Mouse (Mus musculus) liver, embryonic 14.5 days (tissue): Measurements from ENCODE around the gene Gm10985. TPM values are rescaled to one million over a fixed set of nuclear protein-coding genes. Genes with fewer than 3 reads are reported as not detected.

Source experiments
- ATAC-seq: fragments of 200-750 bp; cut with Nextera tagmentation; 2 replicates; pipeline ENCODE4 v1.8.0; 2017; ENCODE audit warnings: moderate number of reproducible peaks, mild to moderate bottlenecking, moderate library complexity; ENCODE audit not compliant: insufficient read depth
- DNase-seq, 3 experiments: peaks; one replicate each; pipeline ENCODE4 v3.0.0-alpha.2; 2012 to 2013; ENCODE audit warnings: low read depth in 3 of 3, low spot score in 3 of 3
- H3K27ac ChIP-seq: fragments of 300-500 bp; sonication (generic); 2 replicates; pipeline ENCODE4 v1.5.1; 2014; ENCODE audit warnings: moderate library complexity, mild to moderate bottlenecking, control low read depth, inconsistent platforms
- H3K27me3 ChIP-seq: fragments of 300-500 bp; sonication (generic); 2 replicates; pipeline ENCODE4 v1.6.1; 2014; ENCODE audit warnings: mild to moderate bottlenecking, low read length, moderate library complexity; ENCODE audit not compliant: control insufficient read depth, insufficient read depth
- H3K36me3 ChIP-seq: fragments of 300-500 bp; sonication (generic); replicated peaks from 2 replicates; pipeline ENCODE4 v1.6.1; 2014; ENCODE audit warnings: low read depth; ENCODE audit not compliant: control insufficient read depth, insufficient read depth
- H3K4me1 ChIP-seq, 2 experiments: fragments of 200-500 bp in 1 of 2; fragments of 300-500 bp in 1 of 2; sonication (generic) in 1 of 2; replicated peaks; 2 replicates each; pipeline ENCODE4 v1.6.1; 2012 to 2014; ENCODE audit warnings: antibody characterized with exemption in 1 of 2, inconsistent platforms in 1 of 2, low read length in 1 of 2; ENCODE audit not compliant: control insufficient read depth in 2 of 2, insufficient read depth in 2 of 2
- H3K4me2 ChIP-seq: fragments of 300-500 bp; sonication (generic); 2 replicates; pipeline ENCODE4 v1.6.1; 2014; ENCODE audit warnings: low read depth, mild to moderate bottlenecking, control low read depth, moderate library complexity
- H3K4me3 ChIP-seq, 2 experiments: fragments of 200-500 bp in 1 of 2; fragments of 300-500 bp in 1 of 2; sonication (generic) in 1 of 2; 2 replicates each; pipeline ENCODE4 v1.5.1; 2012 to 2014; ENCODE audit warnings: low read depth in 2 of 2, low read length in 2 of 2, mild to moderate bottlenecking in 2 of 2, control low read depth in 1 of 2, inconsistent platforms in 1 of 2, moderate library complexity in 1 of 2; ENCODE audit not compliant: insufficient read depth in 1 of 2
- H3K9ac ChIP-seq: fragments of 300-500 bp; sonication (generic); replicated peaks from 2 replicates; pipeline ENCODE4 v1.6.1; 2014; ENCODE audit warnings: mild to moderate bottlenecking, control low read depth, moderate library complexity
- H3K9me3 ChIP-seq: fragments of 300-500 bp; sonication (generic); 2 replicates; pipeline ENCODE4 v1.6.1; 2016; ENCODE audit warnings: low read length, mixed read lengths; ENCODE audit not compliant: control insufficient read depth
- CTCF ChIP-seq: IDR thresholded peaks from 2 replicates; pipeline ENCODE4 v1.5.1; 2016; ENCODE audit warnings: antibody characterized with exemption, low read depth, control low read depth
- EP300 ChIP-seq: IDR thresholded peaks from 2 replicates; pipeline ENCODE4 v1.6.1; 2016; ENCODE audit warnings: antibody characterized with exemption, low read depth
- WGBS: fragments of 180-500 bp; shearing (Covaris S2); extraction: QIAGEN DNeasy Blood & Tissue Kit; methylation state at CpG from one replicate; pipeline ENCODE4 v1.1.7; 2014; ENCODE audit not compliant: insufficient replicate concordance; 5-methylcytosine and 5-hydroxymethylcytosine counted together
- polyA plus RNA-seq, 2 experiments: library from polyadenylated mRNA; depleted of rRNA in 1 of 2; stranded (reverse) in 1 of 2; unstranded in 1 of 2; fragments of >200 nt; fragmentation: Nextera tagmentation in 1 of 2; extraction: Ambion mirVana in 1 of 2; gene quantifications; 2 replicates each; pipeline versions ENCODE4 v1.2.1 to v1.2.3; 2012 to 2014

The Gm10985 gene
- polyA plus RNA-seq (2012; rRNA removed) (not detected in 2 replicates), polyA plus RNA-seq (2014; fragmentation: Nextera tagmentation; extraction: Ambion mirVana) (not detected in 2 replicates)

DNA sequence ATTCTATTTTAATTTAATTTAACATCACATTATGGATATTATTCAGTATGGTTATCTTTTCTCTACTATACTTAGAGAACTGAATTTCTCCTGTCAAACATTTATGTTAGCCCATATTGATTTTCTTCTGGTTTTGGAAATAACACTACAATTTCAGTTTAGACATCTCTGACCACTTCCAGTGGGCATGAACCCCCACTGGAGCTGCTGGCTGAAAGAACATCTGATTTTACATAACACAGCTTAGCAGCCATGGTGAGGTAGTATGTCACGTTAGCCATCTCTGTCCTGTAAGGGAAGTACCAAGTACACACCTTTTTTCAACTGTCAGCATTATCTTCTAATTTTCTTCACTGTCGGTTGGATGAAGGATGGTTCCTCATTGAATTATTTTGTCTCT lies at the start of gene Gm10985:
Gm10985 (plus strand) TSS at position 301 of the 400 bp plus-strand sequence.
- DNase-seq (no peak), ATAC-seq (no peak)
- Histone ChIP-seq H3K9me3 (no peaks in the 10 kb centered on the region), H3K9ac (no peak within 1 kb of the TSS), H3K27me3 (no peaks in the 10 kb centered on the region), H3K27ac (no peak within 1 kb of the TSS), H3K36me3 (no peaks in the 10 kb centered on the region), H3K4me3 (no peak within 1 kb of the TSS), H3K4me2 (no peak within 1 kb of the TSS), H3K4me1 (no peaks in the 10 kb centered on the region)
- no peak for TF ChIP-seq EP300
- TF ChIP-seq CTCF: no peak
- WGBS: 45% methylated on average over 2 of the region's 2 CpGs

DNA sequence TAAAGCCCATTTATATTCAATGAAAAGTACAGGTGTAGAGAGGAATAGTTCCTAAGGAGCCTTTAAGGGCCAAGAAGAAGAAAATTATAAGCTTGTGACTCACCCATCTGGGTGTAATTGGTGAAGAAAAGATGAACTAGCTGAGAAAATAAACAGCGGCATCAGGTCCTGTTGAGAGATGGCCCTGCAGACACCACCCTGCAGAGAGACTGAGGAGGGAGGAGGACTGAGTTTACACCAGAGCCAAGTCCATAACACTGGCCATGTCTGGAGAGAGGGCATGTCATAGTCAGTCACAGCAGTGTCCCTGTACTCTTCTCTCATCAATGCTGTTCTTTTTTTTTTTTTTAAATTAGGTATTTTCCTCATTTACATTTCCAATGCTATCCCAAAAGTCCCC lies 48.0 kb upstream of the Gm10985 start:
- Histone ChIP-seq H3K4me1 (no peaks in the 10 kb centered on the region), H3K9ac (no peak overlapping the region), H3K9me3 (no peaks in the 10 kb centered on the region), H3K4me3 (no peak overlapping the region), H3K27me3 (no peaks in the 10 kb centered on the region), H3K27ac (no peak overlapping the region), H3K4me2 (no peak overlapping the region), H3K36me3 (no peaks in the 10 kb centered on the region)
- DNase-seq (no peak), ATAC-seq (no peak)
- no peak for TF ChIP-seq EP300
- TF ChIP-seq CTCF: no peak
- WGBS: 81% methylated on average over 1 of the region's 1 CpGs

DNA sequence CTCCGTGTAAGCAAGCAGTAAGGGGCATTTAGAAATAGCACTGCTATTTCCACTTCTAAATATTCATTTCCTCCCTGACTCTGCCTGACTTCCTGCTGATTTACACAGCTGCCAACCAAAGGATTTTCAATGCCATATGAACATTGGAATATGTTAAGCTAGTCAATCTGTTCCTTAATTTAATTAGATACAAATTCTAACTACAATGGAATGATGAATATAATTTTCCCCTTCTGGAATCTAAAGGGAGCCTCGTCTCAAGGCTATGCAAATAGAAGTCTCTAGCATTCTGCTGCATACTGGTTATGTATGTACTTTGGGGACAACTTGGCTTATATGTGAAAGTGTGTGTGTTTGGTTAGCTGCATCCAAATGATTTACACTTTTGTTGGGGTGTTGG lies 45.2 kb upstream of the Gm10985 start:
- Histone ChIP-seq H3K4me2 (no peak overlapping the region), H3K27ac (no peak overlapping the region), H3K4me1 (no peaks in the 10 kb centered on the region), H3K9me3 (no peaks in the 10 kb centered on the region), H3K36me3 (no peaks in the 10 kb centered on the region), H3K27me3 (no peaks in the 10 kb centered on the region), H3K4me3 (no peak overlapping the region), H3K9ac (no peak overlapping the region)
- ATAC-seq (no peak), DNase-seq (no peak)
- TF ChIP-seq CTCF (no peak), EP300 (no peak)
- WGBS: 33% methylated on average over 2 of the region's 2 CpGs

DNA sequence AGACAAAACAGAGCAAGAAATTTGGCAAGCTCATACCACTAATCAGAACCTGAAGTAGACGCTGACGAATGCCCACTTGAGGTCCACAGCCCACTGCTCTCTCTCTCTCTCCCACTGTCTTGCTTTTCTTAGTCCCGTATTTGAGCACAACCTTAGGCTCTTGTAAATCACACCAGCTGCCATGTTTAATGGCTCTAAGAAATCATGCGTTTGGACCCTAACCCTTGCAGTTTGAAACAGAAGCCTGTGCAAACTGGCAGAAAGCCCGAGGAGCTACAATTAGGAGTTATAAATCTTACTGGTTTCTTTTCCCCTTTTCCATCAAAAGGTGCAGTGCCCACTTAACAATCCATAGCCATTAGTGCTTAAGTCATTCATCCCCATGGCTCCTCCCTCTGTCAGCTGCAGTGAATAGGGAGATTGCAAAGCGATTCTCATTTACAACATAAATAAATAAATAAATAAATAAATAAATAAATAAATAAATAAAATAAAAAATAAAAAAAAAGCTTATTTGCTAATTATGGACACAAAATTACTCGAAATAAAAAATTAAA lies 31.4 kb upstream of the Gm10985 start:
- DNase-seq (no peak), ATAC-seq (no peak)
- no peak for TF ChIP-seq CTCF
- no peaks in the 10 kb centered on the region for H3K36me3 ChIP-seq
- no peak overlapping the region for H3K27ac ChIP-seq
- no peak overlapping the region for H3K4me3 ChIP-seq
- WGBS: 64% methylated on average over 7 of the region's 7 CpGs
- H3K4me2 ChIP-seq: no peak overlapping the region
- H3K27me3 ChIP-seq: no peaks in the 10 kb centered on the region
- no peaks in the 10 kb centered on the region for H3K4me1 ChIP-seq
- no peak overlapping the region for H3K9ac ChIP-seq
- no peaks in the 10 kb centered on the region for H3K9me3 ChIP-seq

DNA sequence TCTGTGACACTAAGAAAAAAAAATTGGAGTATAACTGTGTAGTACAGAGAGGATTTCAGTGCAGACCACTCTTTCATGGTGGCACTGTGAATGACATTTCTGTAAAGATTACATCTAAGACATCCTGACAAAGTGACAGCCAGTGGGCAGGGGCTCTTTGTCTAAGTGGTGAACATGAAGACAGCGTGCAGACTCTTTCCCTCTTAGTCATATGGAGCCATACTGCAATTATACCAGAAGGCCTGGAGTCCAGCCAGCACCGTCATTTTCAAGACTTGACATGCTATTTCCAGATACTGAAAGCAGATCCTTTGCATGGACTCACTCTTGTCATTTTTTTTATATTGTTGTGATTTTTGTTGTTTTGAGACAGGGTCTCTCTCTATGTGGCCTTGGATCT lies 10.6 kb upstream of the Gm10985 start:
- no peaks in the 10 kb centered on the region for H3K36me3 ChIP-seq
- no peak for DNase-seq
- no peak overlapping the region for H3K27ac ChIP-seq
- H3K4me1 ChIP-seq: no peaks in the 10 kb centered on the region
- TF ChIP-seq EP300: no peak
- TF ChIP-seq CTCF: no peak
- no peaks in the 10 kb centered on the region for H3K27me3 ChIP-seq
- H3K9ac ChIP-seq: no peak overlapping the region
- 61% methylated on average over 2 of the region's 2 CpGs for WGBS
- no peak overlapping the region for H3K4me2 ChIP-seq
- H3K4me3 ChIP-seq: no peak overlapping the region
- no peaks in the 10 kb centered on the region for H3K9me3 ChIP-seq
- no peak for ATAC-seq
